Mouse (Mus musculus) intestine, embryonic 16.5 days (tissue): Measurements from ENCODE around the gene Tnfaip8l3. TPM values are rescaled to one million over a fixed set of nuclear protein-coding genes. Genes with fewer than 3 reads are reported as not detected.

ENCODE experiments used
- ATAC-seq: fragments of 200-750 bp; cut with Nextera tagmentation; 2 replicates; pipeline ENCODE4 v1.8.0; 2017; ENCODE audit warnings: moderate TSS enrichment, moderate library complexity
- H3K27ac ChIP-seq: fragments of 300-500 bp; sonication (generic); 2 replicates; pipeline ENCODE4 v1.5.1; 2014; ENCODE audit warnings: mild to moderate bottlenecking, low read length
- H3K27me3 ChIP-seq: fragments of 300-500 bp; sonication (generic); replicated peaks from 2 replicates; pipeline ENCODE4 v1.6.1; 2014; ENCODE audit warnings: low read length, control low read depth, mixed read lengths; ENCODE audit not compliant: control insufficient read depth, insufficient read depth
- H3K36me3 ChIP-seq: fragments of 300-500 bp; sonication (generic); 2 replicates; pipeline ENCODE4 v1.6.1; 2014; ENCODE audit warnings: low read length, control low read depth; ENCODE audit not compliant: control insufficient read depth, insufficient read depth
- H3K4me1 ChIP-seq: fragments of 300-500 bp; sonication (generic); 2 replicates; pipeline ENCODE4 v1.6.1; 2014; ENCODE audit warnings: low read length, control low read depth, mixed read lengths; ENCODE audit not compliant: control insufficient read depth, insufficient read depth
- H3K4me2 ChIP-seq: fragments of 300-500 bp; sonication (generic); 2 replicates; pipeline ENCODE4 v1.6.1; 2014; ENCODE audit warnings: low read depth, low read length, control low read depth
- H3K4me3 ChIP-seq: fragments of 300-500 bp; sonication (generic); 2 replicates; pipeline ENCODE4 v1.5.1; 2014; ENCODE audit warnings: mild to moderate bottlenecking, low read length
- H3K9ac ChIP-seq: fragments of 300-500 bp; sonication (generic); 2 replicates; pipeline ENCODE4 v1.6.1; 2014; ENCODE audit warnings: low read depth, low read length
- H3K9me3 ChIP-seq: fragments of 300-500 bp; sonication (generic); 2 replicates; pipeline ENCODE4 v1.6.1; 2016; ENCODE audit warnings: low read length, control low read depth; ENCODE audit not compliant: control insufficient read depth
- WGBS: fragments of 180-500 bp; shearing (Covaris S2); extraction: QIAGEN DNeasy Blood & Tissue Kit; methylation state at CpG from one replicate; pipeline ENCODE4 v1.1.7; 2014; 5-methylcytosine and 5-hydroxymethylcytosine counted together
- polyA plus RNA-seq: library from polyadenylated mRNA; unstranded; fragments of >200 nt; fragmentation: Nextera tagmentation; extraction: Ambion mirVana; gene quantifications from 2 replicates; pipeline ENCODE4 v1.2.1, GENCODE M21; 2015

The Tnfaip8l3 gene
- polyA plus RNA-seq, 1 experiment from 2014 or later: 0.15 TPM

DNA sequence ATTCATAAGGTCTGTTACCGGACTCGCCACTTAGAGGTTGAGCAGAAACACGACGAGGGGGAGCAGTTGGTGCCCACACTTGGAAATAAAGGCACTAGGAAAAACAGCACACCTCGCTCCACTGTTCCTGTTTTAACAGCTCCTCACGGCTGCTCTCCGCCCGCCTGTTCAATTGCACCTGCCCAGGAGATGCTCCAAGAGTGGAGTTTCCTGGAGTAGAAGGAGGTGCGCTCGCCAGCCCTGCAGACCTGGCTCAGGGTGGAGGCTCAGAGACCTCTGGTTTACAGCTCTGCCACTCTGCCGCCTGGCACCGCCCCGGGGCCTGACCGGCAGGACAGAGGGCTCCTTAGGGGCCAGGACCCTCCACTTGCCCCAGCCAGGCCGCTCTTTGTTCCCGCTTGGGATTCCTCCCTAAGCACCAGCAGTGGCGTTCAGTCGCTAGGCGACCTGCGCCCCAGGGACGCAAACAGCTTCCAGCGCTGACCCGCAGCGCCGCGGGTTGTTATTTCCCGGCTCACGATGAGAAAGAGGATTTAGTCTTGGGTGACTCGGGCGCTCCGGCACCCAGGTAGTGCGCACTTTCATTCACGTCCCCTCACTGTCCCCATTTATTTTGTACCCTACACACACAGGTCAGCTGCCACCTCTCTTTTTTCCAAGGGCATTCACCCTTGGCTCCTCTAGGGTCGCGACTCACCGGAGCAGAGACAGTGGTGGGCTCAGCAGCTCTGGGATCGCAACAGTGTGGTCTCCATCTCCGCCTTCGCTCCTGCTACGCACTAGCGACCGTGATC, 93.7 kb downstream of the Tnfaip8l3 start:
- Histone ChIP-seq H3K4me2 (peak overlapping the region; percentile 92), H3K4me3 (peak overlapping the region; percentile 54), H3K9me3 (no peaks in the 10 kb centered on the region), H3K27ac (no peak overlapping the region), H3K36me3 (no peaks in the 10 kb centered on the region), H3K4me1 (0 out of 2 replicates have a peak, but pooled peaks cover 6% of the 10 kb centered on the region), H3K27me3 (peaks cover 19% of the 10 kb centered on the region), H3K9ac (peak overlapping the region; percentile 48; the same call in 1 of the 2 replicates)
- 1% methylated on average over 42 of the region's 42 CpGs for WGBS
- peak; percentile 38 for ATAC-seq

DNA sequence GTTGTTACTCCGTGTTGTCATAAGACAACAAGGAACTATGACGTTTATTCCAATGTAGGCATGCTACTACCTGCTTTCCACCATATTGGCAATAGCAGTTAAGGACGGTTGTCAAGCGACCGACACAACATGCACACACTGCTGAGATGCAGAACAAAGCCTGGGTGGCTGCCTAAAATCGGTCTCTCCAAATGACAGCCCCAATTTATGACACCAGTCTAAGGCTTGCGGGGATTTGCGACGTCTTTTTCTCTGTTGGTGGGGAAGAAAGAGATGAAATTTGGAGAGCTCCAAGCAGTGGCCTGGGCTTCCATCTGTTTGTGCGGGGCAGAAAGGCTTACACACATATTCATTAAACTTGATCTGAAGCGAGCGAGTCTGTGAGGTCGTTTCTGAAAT, 94.3 kb downstream of the Tnfaip8l3 start:
- H3K9me3 ChIP-seq: no peaks in the 10 kb centered on the region
- no peak overlapping the region for H3K27ac ChIP-seq
- H3K36me3 ChIP-seq: no peaks in the 10 kb centered on the region
- H3K9ac ChIP-seq: no peak overlapping the region
- 0 out of 2 replicates have a peak, but pooled peaks cover 6% of the 10 kb centered on the region for H3K4me1 ChIP-seq
- ATAC-seq: no peak
- H3K4me2 ChIP-seq: peak overlapping the region; percentile 92
- peaks cover 19% of the 10 kb centered on the region for H3K27me3 ChIP-seq
- peak overlapping the region; percentile 54 for H3K4me3 ChIP-seq
- 20% methylated on average over 13 of the region's 13 CpGs for WGBS

Other genes starting within 250 kb of the Tnfaip8l3 start
- 0.92 and 1.0 TPM in 2 replicates for gene Sln, start 218.2 kb downstream of the Tnfaip8l3 start, polyA plus RNA-seq
- 0.37 and 0.56 TPM in 2 replicates for gene Elmod1, start 93.1 kb downstream of the Tnfaip8l3 start, polyA plus RNA-seq
- gene Cyp19a1, start 199.7 kb upstream of the Tnfaip8l3 start, polyA plus RNA-seq: not detected in 2 replicates
- gene Gldn, start 218.1 kb upstream of the Tnfaip8l3 start, polyA plus RNA-seq: not detected in 2 replicates